Mouse (Mus musculus): ENCODE measurements around the gene Kctd19. TPM values are rescaled to one million over a fixed set of nuclear protein-coding genes. Genes with fewer than 3 reads are reported as not detected.

Kctd19 gene
- polyA plus RNA-seq, 1 experiment from 2014 or later, result not detected

GRCm38 (mm10) chr8:105343791-105344574, 69.3 kb downstream of the Kctd19 start:
- no peak overlapping the region for H3K4me2 ChIP-seq (replicated peaks)
- H3K27me3 ChIP-seq, result no peaks in the 10 kb centered on the region
- peaks cover 22% of the 10 kb centered on the region for H3K4me1 ChIP-seq
- H3K9me3 ChIP-seq, result no peaks in the 10 kb centered on the region
- H3K27ac ChIP-seq, result no peak overlapping the region
- no peak overlapping the region for H3K4me3 ChIP-seq
- 79% methylated on average over 6 of the region's 8 CpGs for WGBS
- H3K9ac ChIP-seq, result no peak overlapping the region
- no peaks in the 10 kb centered on the region for H3K36me3 ChIP-seq
- no peak for ATAC-seq (ENCODE audit: insufficient number of reproducible peaks, insufficient read depth, low FRiP score, low TSS enrichment)

- no peaks in the 10 kb centered on the region for H3K36me3 ChIP-seq
- ATAC-seq (ENCODE audit: insufficient number of reproducible peaks, insufficient read depth, low FRiP score, low TSS enrichment), result no peak
- no peaks in the 10 kb centered on the region for H3K27me3 ChIP-seq
- no peak overlapping the region for H3K4me3 ChIP-seq
- no peaks in the 10 kb centered on the region for H3K9me3 ChIP-seq
- peaks cover 22% of the 10 kb centered on the region for H3K4me1 ChIP-seq
- no peak overlapping the region for H3K9ac ChIP-seq
- no peak overlapping the region for H3K27ac ChIP-seq
- H3K4me2 ChIP-seq (replicated peaks), result no peak overlapping the region
- 79% methylated on average over 4 of the region's 4 CpGs for WGBS
Measured at GRCm38 (mm10) chr8:105342768-105343167, 70.5 kb downstream of the Kctd19 start.

DNA sequence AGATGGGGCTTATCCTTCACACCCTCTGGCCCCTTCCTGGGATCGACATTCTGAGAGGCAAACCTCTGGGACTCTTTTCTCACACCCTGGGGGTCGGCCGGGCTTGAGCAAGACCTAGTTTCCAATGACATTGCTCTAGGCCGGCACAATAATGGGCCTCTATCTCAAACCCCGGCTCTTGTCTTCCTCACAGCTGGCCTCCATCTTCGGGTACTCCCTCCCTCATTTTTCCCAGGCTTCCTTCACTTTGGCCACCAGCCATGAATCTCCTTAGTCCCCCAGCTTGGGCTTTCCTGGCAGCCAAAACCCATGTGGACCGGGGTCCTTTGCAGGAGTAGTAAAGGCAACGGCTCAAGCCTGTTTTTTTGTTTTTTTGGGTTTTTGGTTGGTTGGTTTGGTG, 71.9 kb downstream of the Kctd19 start:
- Histone ChIP-seq H3K36me3 (peaks cover 13% of the 10 kb centered on the region), H3K27me3 (no peaks in the 10 kb centered on the region), H3K4me3 (no peak overlapping the region), H3K4me1 (peaks cover 16% of the 10 kb centered on the region), H3K4me2 (replicated peaks) (no peak overlapping the region), H3K9ac (no peak overlapping the region), H3K27ac (no peak overlapping the region), H3K9me3 (no peaks in the 10 kb centered on the region)
- 35% methylated on average over 8 of the region's 8 CpGs for WGBS
- no peak for ATAC-seq (ENCODE audit: insufficient number of reproducible peaks, insufficient read depth, low FRiP score, low TSS enrichment)

- H3K4me1 ChIP-seq, result 0 out of 2 replicates have a peak, but pooled peaks cover 3% of the 10 kb centered on the region
- H3K27me3 ChIP-seq, result no peaks in the 10 kb centered on the region
- no peak overlapping the region for H3K9ac ChIP-seq
- no peak for ATAC-seq (ENCODE audit: insufficient number of reproducible peaks, insufficient read depth, low FRiP score, low TSS enrichment)
- H3K36me3 ChIP-seq, result peaks cover 25% of the 10 kb centered on the region
- no peak overlapping the region for H3K4me3 ChIP-seq
- H3K4me2 ChIP-seq (replicated peaks), result no peak overlapping the region
- H3K9me3 ChIP-seq, result no peaks in the 10 kb centered on the region
- WGBS, result 80% methylated on average over 6 of the region's 6 CpGs
- H3K27ac ChIP-seq, result no peak overlapping the region
Measured at GRCm38 (mm10) chr8:105339886-105340635, 73.2 kb downstream of the Kctd19 start.

DNA sequence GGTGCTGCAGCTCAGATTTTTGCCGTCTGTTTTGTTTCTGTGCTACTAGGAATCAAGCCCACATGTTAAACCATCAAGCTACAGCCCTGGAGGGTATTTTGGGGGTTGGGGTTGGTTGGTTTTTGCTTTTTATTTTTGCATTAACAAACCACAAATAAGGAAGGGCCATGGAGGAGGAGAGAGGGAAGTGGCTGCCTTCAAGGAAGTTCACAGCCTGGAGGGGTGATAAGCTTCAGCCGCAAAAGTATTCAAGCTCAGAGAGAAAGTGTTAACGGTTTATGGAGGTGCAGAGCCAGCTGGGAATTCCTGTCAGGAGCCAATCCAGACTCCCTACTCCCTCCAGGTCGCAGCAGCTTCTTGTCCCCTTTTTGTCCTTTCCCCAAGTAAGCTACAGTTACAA, 74.3 kb downstream of the Kctd19 start:
- peaks cover 33% of the 10 kb centered on the region for H3K36me3 ChIP-seq
- ATAC-seq (ENCODE audit: insufficient number of reproducible peaks, insufficient read depth, low FRiP score, low TSS enrichment), result no peak
- H3K9ac ChIP-seq, result no peak overlapping the region
- WGBS, result 46% methylated on average over 4 of the region's 4 CpGs
- H3K4me2 ChIP-seq (replicated peaks), result no peak overlapping the region
- H3K27me3 ChIP-seq, result no peaks in the 10 kb centered on the region
- no peaks in the 10 kb centered on the region for H3K4me1 ChIP-seq
- H3K27ac ChIP-seq, result peak overlapping the region; percentile 19
- no peaks in the 10 kb centered on the region for H3K9me3 ChIP-seq
- no peak overlapping the region for H3K4me3 ChIP-seq

DNA sequence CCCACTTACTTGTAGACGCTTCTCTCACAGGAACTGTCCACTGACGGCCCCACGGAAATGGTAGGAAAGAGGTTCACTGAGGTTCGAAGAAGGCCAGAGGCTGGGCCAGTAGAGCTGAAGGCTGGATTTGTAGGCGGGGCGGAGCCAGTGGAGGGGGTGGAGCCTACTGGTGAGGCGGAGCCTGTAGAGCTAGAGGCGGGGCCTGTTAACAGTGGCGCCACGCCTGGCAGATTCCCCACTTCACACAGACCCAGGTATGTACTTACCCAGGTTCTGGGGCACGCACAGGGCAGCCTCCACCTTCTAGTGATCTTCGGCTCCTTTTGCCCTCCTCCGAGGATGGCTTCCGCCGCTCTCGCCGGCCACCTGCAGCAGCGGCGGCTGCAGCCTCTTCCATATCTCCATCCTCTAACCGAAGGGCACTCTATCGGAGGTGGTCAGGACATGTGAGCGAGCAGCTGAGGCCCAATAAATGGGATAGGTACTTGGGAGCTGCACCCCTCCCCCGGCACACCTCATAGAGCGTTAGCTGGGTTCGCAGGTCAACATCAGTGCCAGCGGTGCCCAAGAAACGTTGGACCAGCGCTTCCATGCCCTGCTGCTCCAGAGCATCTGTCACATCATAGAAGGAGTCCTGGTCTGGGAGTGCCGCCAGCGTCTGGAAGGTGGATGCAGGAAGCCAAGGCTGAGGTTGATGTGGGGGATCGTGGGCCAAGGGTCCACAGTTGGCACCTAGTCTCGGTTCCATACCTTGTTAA, 76.8 kb downstream of the Kctd19 start:
- Histone ChIP-seq H3K9ac (no peak overlapping the region), H3K4me1 (no peaks in the 10 kb centered on the region), H3K4me2 (replicated peaks) (no peak overlapping the region), H3K36me3 (peaks cover 52% of the 10 kb centered on the region), H3K4me3 (no peak overlapping the region), H3K27ac (no peak overlapping the region), H3K9me3 (no peaks in the 10 kb centered on the region), H3K27me3 (no peaks in the 10 kb centered on the region)
- 61% methylated on average over 32 of the region's 32 CpGs for WGBS
- ATAC-seq (ENCODE audit: insufficient number of reproducible peaks, insufficient read depth, low FRiP score, low TSS enrichment), result no peak

Other genes starting within 250 kb of the Kctd19 start
- 120 and 124 TPM in 2 replicates for gene Cbfb, start 242.8 kb downstream of the Kctd19 start, polyA plus RNA-seq (2016; fragmentation: Nextera tagmentation; extraction: Ambion mirVana)
- 26.3 and 26.7 TPM in 2 replicates for gene D230025D16Rik, start 188.4 kb downstream of the Kctd19 start, polyA plus RNA-seq (2016; fragmentation: Nextera tagmentation; extraction: Ambion mirVana)
- 7.1 and 9.1 TPM in 2 replicates for gene B3gnt9, start 158.3 kb downstream of the Kctd19 start, polyA plus RNA-seq (2016; fragmentation: Nextera tagmentation; extraction: Ambion mirVana)
- 17.4 and 18.7 TPM in 2 replicates for gene Tradd, start 148.9 kb downstream of the Kctd19 start, polyA plus RNA-seq (2016; fragmentation: Nextera tagmentation; extraction: Ambion mirVana)
- 1.2 and 1.4 TPM in 2 replicates for gene Fbxl8, start 148.9 kb downstream of the Kctd19 start, polyA plus RNA-seq (2016; fragmentation: Nextera tagmentation; extraction: Ambion mirVana)
- 0.36 TPM in 1 of 2 replicates, not detected in the other for gene Hsf4, start 143.7 kb downstream of the Kctd19 start, polyA plus RNA-seq (2016; fragmentation: Nextera tagmentation; extraction: Ambion mirVana)
- 2.1 and 2.4 TPM in 2 replicates for gene Nol3, start 137.4 kb downstream of the Kctd19 start, polyA plus RNA-seq (2016; fragmentation: Nextera tagmentation; extraction: Ambion mirVana)
- 24.2 and 24.5 TPM in 2 replicates for gene 4931428F04Rik, start 123.6 kb downstream of the Kctd19 start, polyA plus RNA-seq (2016; fragmentation: Nextera tagmentation; extraction: Ambion mirVana)
- 12.8 and 15.2 TPM in 2 replicates for gene Exoc3l, start 117.4 kb downstream of the Kctd19 start, polyA plus RNA-seq (2016; fragmentation: Nextera tagmentation; extraction: Ambion mirVana)
- gene E2f4, start 115.8 kb downstream of the Kctd19 start, polyA plus RNA-seq (2016; fragmentation: Nextera tagmentation; extraction: Ambion mirVana), result 81.1 and 82.3 TPM in 2 replicates
- 3.4 and 4.2 TPM in 2 replicates for gene Elmo3, start 107.9 kb downstream of the Kctd19 start, polyA plus RNA-seq (2016; fragmentation: Nextera tagmentation; extraction: Ambion mirVana)
- gene Lrrc29, start 87.2 kb downstream of the Kctd19 start, polyA plus RNA-seq (2016; fragmentation: Nextera tagmentation; extraction: Ambion mirVana), result 1.6 and 1.8 TPM in 2 replicates
- gene Tmem208, start 87.1 kb downstream of the Kctd19 start, polyA plus RNA-seq (2016; fragmentation: Nextera tagmentation; extraction: Ambion mirVana), result 103 and 106 TPM in 2 replicates
- 2.3 TPM in 2 replicates for gene Fhod1, start 65.5 kb downstream of the Kctd19 start, polyA plus RNA-seq (2016; fragmentation: Nextera tagmentation; extraction: Ambion mirVana)
- gene Slc9a5, start 64.7 kb downstream of the Kctd19 start, polyA plus RNA-seq (2016; fragmentation: Nextera tagmentation; extraction: Ambion mirVana), result 5.9 and 7.4 TPM in 2 replicates
- gene Plekhg4, start 40.2 kb downstream of the Kctd19 start, polyA plus RNA-seq (2016; fragmentation: Nextera tagmentation; extraction: Ambion mirVana), result 0.69 and 0.74 TPM in 2 replicates
- gene Lrrc36, start 69 bp upstream of the Kctd19 start, polyA plus RNA-seq (2016; fragmentation: Nextera tagmentation; extraction: Ambion mirVana), result 0.18 and 0.31 TPM in 2 replicates
- gene Tppp3, start 58.0 kb upstream of the Kctd19 start, polyA plus RNA-seq (2016; fragmentation: Nextera tagmentation; extraction: Ambion mirVana), result 44.6 and 51.1 TPM in 2 replicates
- gene Zdhhc1, start 83.4 kb upstream of the Kctd19 start, polyA plus RNA-seq (2016; fragmentation: Nextera tagmentation; extraction: Ambion mirVana), result 38.3 and 41.8 TPM in 2 replicates
- 6.1 and 6.6 TPM in 2 replicates for gene Hsd11b2, start 105.3 kb upstream of the Kctd19 start, polyA plus RNA-seq (2016; fragmentation: Nextera tagmentation; extraction: Ambion mirVana)
- 75.4 and 84.3 TPM in 2 replicates for gene Atp6v0d1, start 152.5 kb upstream of the Kctd19 start, polyA plus RNA-seq (2016; fragmentation: Nextera tagmentation; extraction: Ambion mirVana)
- gene Ripor1, start 191.8 kb upstream of the Kctd19 start, polyA plus RNA-seq (2016; fragmentation: Nextera tagmentation; extraction: Ambion mirVana), result 14.6 and 15.3 TPM in 2 replicates
- gene Ctcf, start 223.1 kb upstream of the Kctd19 start, polyA plus RNA-seq (2016; fragmentation: Nextera tagmentation; extraction: Ambion mirVana), result 138 and 152 TPM in 2 replicates
- 1.5 and 1.7 TPM in 2 replicates for gene Agrp, start 223.9 kb upstream of the Kctd19 start, polyA plus RNA-seq (2016; fragmentation: Nextera tagmentation; extraction: Ambion mirVana)